Mouse (Mus musculus) brain, embryonic 14.5 days (tissue): ENCODE measurements around the gene Adcy3. TPM values are rescaled to one million over a fixed set of nuclear protein-coding genes. Genes with fewer than 3 reads are reported as not detected.

ENCODE experiments used
- DNase-seq: peaks from one replicate; pipeline ENCODE4 v3.0.0-alpha.2; 2011; ENCODE audit warnings: low read depth
- CTCF ChIP-seq: fragments of 200-500 bp; IDR thresholded peaks from 2 replicates; pipeline ENCODE4 v1.5.1; 2012; ENCODE audit warnings: inconsistent platforms, mild to moderate bottlenecking, moderate library complexity, borderline replicate concordance; ENCODE audit not compliant: insufficient read depth, insufficient read length; ENCODE audit errors: extremely low read depth
- POLR2A ChIP-seq: fragments of 200-500 bp; IDR thresholded peaks from 2 replicates; pipeline ENCODE4 v1.6.1; 2012; ENCODE audit warnings: mild to moderate bottlenecking, inconsistent platforms, borderline replicate concordance; ENCODE audit not compliant: poor library complexity, insufficient read depth, insufficient read length, severe bottlenecking; ENCODE audit errors: extremely low read depth
- polyA plus RNA-seq: library from polyadenylated mRNA; depleted of rRNA; stranded (reverse); fragments of >200 nt; gene quantifications from 2 replicates; pipeline ENCODE4 v1.2.3, GENCODE M21; 2012

Adcy3 gene
- polyA plus RNA-seq, 1 experiment, result 13.1 TPM

GRCm38 (mm10) chr12:4158868-4159632 lies 26.1 kb downstream of the Adcy3 start:
- TF ChIP-seq CTCF (no peak), POLR2A (no peak)
- DNase-seq, result no peak

GRCm38 (mm10) chr12:4160322-4160721 lies 27.4 kb downstream of the Adcy3 start:
- TF ChIP-seq POLR2A, result no peak
- peak; percentile 13; the same call in 1 of the 2 replicates for TF ChIP-seq CTCF
- DNase-seq, result no peak

GRCm38 (mm10) chr12:4162886-4163285 lies 30.0 kb downstream of the Adcy3 start:
- DNase-seq, result no peak
- TF ChIP-seq CTCF (no peak), POLR2A (no peak)

GRCm38 (mm10) chr12:4166970-4167369 lies 34.1 kb downstream of the Adcy3 start:
- TF ChIP-seq CTCF, result no peak
- no peak for TF ChIP-seq POLR2A
- DNase-seq, result no peak

GRCm38 (mm10) chr12:4169058-4169457 lies 36.2 kb downstream of the Adcy3 start:
- TF ChIP-seq POLR2A (no peak), CTCF (no peak)

GRCm38 (mm10) chr12:4169622-4170021 lies 36.7 kb downstream of the Adcy3 start:
- DNase-seq, result no peak
- TF ChIP-seq POLR2A (no peak), CTCF (no peak)

More at GRCm38 (mm10) chr12:4169058-4169457, 36.2 kb downstream of the Adcy3 start:
- DNase-seq, result peak; percentile 59

GRCm38 (mm10) chr12:4173108-4173790 lies 40.3 kb downstream of the Adcy3 start:
- no peak for DNase-seq
- TF ChIP-seq POLR2A (no peak), CTCF (no peak)

- DNase-seq, result peak; percentile 37
- TF ChIP-seq CTCF, result no peak
- no peak for TF ChIP-seq POLR2A
These were observed 45.9 kb downstream of the Adcy3 start for GRCm38 (mm10) chr12:4178839-4179238.

GRCm38 (mm10) chr12:4179671-4180233 lies 46.8 kb downstream of the Adcy3 start:
- no peak for DNase-seq
- no peak for TF ChIP-seq CTCF
- no peak for TF ChIP-seq POLR2A

- DNase-seq, result no peak
- no peak for TF ChIP-seq CTCF
- TF ChIP-seq POLR2A, result no peak
These were observed 47.6 kb downstream of the Adcy3 start for GRCm38 (mm10) chr12:4180507-4180906.

GRCm38 (mm10) chr12:4184648-4185047 lies 51.7 kb downstream of the Adcy3 start:
- no peak for DNase-seq
- TF ChIP-seq CTCF (no peak), POLR2A (no peak)

GRCm38 (mm10) chr12:4188171-4189059 lies 55.5 kb downstream of the Adcy3 start:
- no peak for TF ChIP-seq CTCF

More at GRCm38 (mm10) chr12:4188171-4189059, 55.5 kb downstream of the Adcy3 start:
- peak; percentile 88 for DNase-seq
